Mouse (Mus musculus) hematopoietic stem cell, adult 5-6 weeks (primary cell): ENCODE measurements at regions not wholly inside any gene's neighbourhood (a gene's known extent, or its start where the extent isn't known, plus 50 kb on each side); places are given as distances from the start of the nearest gene placed in this dataset.

Experiments used
- ATAC-seq, 2 experiments: fragments of 125-278 bp in 1 of 2; replicated peaks in 1 of 2; 2 replicates each; pipeline ENCODE4 v1.8.0; 2016 to 2017; ENCODE audit warnings: inconsistent platforms in 2 of 2, mild to moderate bottlenecking in 2 of 2, moderate number of reproducible peaks in 2 of 2, low read depth in 1 of 2, moderate TSS enrichment in 1 of 2; ENCODE audit not compliant: low FRiP score in 2 of 2, poor library complexity in 2 of 2, severe bottlenecking in 2 of 2, insufficient read depth in 1 of 2, low TSS enrichment in 1 of 2

- ATAC-seq, result no peak
Measured at GRCm38 (mm10) chr11:64579826-64580225, 143.4 kb upstream of the F930015N05Rik start.

- ATAC-seq, result no peak
Measured at GRCm38 (mm10) chr11:64586056-64586455, 149.6 kb upstream of the F930015N05Rik start.

GRCm38 (mm10) chr11:64587034-64587710 lies 150.7 kb upstream of the F930015N05Rik start:
- ATAC-seq, result no peak

GRCm38 (mm10) chr11:64587751-64588600 lies 151.5 kb upstream of the F930015N05Rik start:
- ATAC-seq, result no peak

- ATAC-seq, result peak in 1 of 2 experiments; percentile 62; a peak in 1 of 4 replicates
Measured at GRCm38 (mm10) chr11:64588601-64588989, 152.1 kb upstream of the F930015N05Rik start.

GRCm38 (mm10) chr11:64589026-64589425 lies 152.6 kb upstream of the F930015N05Rik start:
- ATAC-seq, result 0 out of 4 replicates have a peak, but pooled peaks of 1 of the 2 experiments have one; percentile 17

GRCm38 (mm10) chr11:64590091-64590490 lies 153.6 kb upstream of the F930015N05Rik start:
- ATAC-seq, result no peak

GRCm38 (mm10) chr11:64592253-64592652 lies 155.8 kb upstream of the F930015N05Rik start:
- no peak for ATAC-seq

GRCm38 (mm10) chr11:64597305-64597704 lies 160.9 kb upstream of the F930015N05Rik start:
- ATAC-seq, result no peak

GRCm38 (mm10) chr11:64599178-64599577 lies 162.7 kb upstream of the F930015N05Rik start:
- no peak for ATAC-seq

- ATAC-seq, result peak; percentile 99 to 100
Measured at GRCm38 (mm10) chr11:64600201-64601102, 164.0 kb upstream of the F930015N05Rik start.

- no peak for ATAC-seq
Measured at GRCm38 (mm10) chr11:64609043-64609442, 172.6 kb upstream of the F930015N05Rik start.

GRCm38 (mm10) chr11:64610724-64611123 lies 174.3 kb upstream of the F930015N05Rik start:
- ATAC-seq, result peak; percentile 60 to 73

GRCm38 (mm10) chr11:64615140-64615539 lies 178.7 kb upstream of the F930015N05Rik start:
- peak in 1 of 2 experiments; percentile 47; a peak in 1 of 4 replicates for ATAC-seq

- ATAC-seq, result peak; percentile 36 to 42; a peak in 3 of 4 replicates
Measured at GRCm38 (mm10) chr11:64618631-64619385, 182.4 kb upstream of the F930015N05Rik start.

GRCm38 (mm10) chr11:64627180-64627579 lies 190.7 kb upstream of the F930015N05Rik start:
- ATAC-seq, result no peak

GRCm38 (mm10) chr11:64640947-64641346 lies 204.5 kb upstream of the F930015N05Rik start:
- ATAC-seq, result no peak
